Mouse (Mus musculus) spleen, adult 12 weeks (tissue): ENCODE measurements around the gene Nprl2.

ENCODE experiments used
- DNase-seq: peaks from one replicate; pipeline ENCODE4 v3.0.0; 2022; ENCODE audit warnings: low spot score

Gene Nprl2

DNA sequence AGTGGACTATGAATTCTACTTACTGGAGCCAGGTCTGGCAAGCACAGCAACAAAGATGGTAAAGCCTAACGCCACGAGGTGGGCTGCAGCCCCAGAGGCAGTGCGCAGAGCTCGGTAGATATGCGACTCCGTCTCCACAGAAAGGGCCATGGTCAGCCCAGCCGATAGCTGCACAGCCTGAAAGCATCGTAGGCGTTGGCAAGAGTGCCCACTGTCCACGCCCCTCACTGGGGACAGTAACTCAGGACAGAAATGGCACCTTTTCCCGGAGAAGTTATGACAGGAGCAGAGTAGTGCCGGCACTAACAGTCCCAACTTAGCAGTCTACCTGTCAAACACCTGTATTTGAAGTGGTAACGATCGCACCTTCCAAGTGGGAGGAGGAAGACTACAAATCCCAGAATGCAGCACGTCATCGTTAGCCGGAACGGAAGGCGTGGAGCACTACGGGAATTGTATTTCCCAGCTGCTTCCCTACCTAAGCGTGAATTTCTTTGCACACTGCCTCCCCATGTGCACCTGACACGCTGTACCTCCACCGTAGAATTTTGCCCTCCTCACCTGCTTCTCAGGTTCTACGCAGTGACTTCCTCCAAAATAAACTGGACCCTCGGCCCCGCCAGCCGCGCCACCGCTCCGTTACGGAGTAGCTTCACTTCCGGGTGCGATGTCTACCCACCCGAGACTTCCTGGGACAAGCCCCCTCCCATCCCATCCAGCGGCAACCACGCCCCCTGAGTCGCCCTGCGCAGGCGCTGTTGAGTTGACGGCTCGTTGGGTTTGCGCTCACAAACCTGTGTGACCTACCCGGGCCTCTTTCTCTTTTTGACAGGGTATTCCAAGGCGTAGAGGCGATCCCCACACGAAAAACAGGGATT lies at the start of gene Nprl2, which contains the start of gene Cyb561d2:
TSS of gene Nprl2 (plus strand) at position 753 of the 878 bp plus-strand sequence.
TSS of gene Cyb561d2 (minus strand) at position 720 of the 878 bp plus-strand sequence.
- peak; percentile 81 for DNase-seq

DNA sequence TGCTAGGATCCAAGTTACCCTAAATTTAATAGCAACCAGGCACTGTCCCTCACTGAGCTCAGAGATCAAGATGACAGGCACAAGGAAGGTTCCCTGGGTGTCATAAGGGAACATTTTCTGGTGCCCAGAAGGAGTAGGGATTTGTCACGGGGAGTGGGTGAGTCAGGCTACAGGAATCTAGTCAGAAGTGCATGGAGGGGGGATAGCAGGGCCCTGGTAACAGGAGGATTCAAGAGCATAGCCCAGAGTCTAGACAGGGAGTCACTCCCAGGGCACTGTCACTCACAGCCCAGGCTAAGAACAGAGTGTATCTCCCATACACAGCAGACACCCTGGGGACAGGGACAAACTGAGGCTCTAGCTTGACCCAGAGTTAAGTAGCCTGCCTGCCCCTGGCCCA lies 48.5 kb upstream of the Nprl2 start:
- no peak for DNase-seq

DNA sequence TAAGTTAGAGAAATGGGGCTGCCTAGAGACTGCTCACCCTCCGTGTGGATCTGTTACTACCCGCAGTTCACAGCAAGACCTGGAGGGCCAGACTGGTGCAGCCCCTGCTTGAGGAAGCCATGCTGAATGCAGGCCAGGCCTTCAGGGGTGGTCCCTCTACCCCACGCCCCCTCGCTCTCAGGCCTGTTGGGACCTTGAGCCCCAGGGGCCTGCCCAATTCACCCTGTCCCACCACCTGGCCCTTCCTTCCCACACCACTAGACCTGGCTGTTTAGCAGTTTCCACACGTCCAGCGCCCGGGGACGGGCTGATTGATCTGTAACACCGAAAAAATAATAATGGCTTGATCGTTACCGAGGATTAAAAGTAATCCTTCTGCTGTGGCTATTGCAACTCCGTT lies 47.8 kb upstream of the Nprl2 start:
- no peak for DNase-seq

DNA sequence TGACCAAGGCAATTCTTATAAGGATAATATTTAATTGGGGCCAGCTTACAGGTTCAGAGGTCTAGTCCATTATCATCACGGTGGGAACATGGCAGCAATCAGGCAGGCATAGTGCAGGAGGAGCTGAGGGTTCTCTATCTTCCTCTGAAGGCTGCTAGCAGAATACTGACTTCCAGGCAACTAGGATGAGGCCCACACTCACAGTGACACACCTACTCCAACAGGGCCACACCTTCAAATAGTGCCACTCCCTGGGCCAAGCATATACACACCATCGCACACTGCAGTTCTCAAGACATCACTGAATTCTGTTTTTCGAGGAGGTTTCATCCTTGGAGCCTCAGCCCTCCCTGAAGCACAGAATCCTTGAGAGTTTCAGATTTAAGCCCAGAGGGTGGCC lies 45.7 kb upstream of the Nprl2 start:
- no peak for DNase-seq

DNA sequence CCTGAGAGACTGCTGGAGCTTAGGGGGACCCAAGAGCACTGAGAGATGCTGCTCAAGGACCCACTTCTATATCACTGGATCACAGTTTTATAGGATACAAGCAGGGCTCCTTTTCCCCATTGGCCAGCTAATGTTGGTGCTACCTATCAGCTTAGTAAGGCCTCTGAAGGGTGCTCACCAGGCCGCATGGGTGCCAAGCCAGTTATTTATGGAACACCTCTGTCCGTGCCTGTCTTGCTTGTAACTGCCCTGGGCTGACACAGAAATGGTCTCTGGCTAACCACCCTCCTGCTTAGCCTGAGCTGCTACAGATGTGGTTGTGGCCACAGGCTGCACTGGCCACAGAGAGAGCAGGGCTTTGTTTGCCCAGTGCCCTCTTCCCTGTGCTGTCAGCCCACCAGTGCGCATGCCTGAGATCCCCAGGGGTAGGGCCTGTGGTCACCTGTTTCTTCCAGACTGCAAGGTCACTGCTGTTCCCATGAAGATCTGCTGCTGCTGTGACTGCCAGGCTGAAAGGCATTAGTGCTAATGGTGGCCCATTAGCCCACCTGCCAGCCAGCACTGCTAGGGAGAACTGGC lies 41.2 kb upstream of the Nprl2 start:
- DNase-seq: no peak

DNA sequence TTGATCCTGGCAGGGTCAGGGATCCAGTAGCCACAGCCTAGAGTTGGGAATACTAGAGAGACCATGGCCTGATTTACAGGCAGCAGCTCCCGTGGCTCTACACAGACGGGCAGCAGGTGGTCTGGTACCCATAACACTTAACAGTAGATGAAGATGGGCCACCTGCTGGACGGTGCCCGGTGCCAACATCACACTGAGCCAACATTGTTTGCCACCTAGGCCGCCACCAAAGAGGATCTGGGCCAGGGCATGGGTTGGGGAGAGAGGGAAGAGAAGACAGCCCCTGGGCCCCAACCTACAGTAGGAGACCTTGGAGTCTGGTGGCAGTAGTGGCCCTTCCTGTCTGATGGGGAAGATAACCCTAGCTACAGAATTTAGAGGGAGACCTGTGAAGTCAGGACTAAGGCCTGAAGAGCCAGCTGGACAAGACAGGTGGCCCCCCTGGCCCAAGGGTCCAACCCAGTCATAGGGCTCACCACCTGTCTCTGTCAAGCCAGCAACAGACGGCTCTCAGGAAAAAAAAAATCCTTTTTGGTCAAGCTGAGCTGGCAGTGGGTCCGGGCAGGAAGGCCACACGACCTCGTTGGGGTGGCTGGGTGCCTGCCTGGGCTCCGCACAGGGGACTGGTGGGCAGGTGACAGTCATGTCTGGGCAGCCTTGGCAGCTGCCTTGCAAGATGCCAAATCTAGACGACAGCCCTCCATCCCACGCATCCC lies 39.7 kb upstream of the Nprl2 start:
- no peak for DNase-seq

DNA sequence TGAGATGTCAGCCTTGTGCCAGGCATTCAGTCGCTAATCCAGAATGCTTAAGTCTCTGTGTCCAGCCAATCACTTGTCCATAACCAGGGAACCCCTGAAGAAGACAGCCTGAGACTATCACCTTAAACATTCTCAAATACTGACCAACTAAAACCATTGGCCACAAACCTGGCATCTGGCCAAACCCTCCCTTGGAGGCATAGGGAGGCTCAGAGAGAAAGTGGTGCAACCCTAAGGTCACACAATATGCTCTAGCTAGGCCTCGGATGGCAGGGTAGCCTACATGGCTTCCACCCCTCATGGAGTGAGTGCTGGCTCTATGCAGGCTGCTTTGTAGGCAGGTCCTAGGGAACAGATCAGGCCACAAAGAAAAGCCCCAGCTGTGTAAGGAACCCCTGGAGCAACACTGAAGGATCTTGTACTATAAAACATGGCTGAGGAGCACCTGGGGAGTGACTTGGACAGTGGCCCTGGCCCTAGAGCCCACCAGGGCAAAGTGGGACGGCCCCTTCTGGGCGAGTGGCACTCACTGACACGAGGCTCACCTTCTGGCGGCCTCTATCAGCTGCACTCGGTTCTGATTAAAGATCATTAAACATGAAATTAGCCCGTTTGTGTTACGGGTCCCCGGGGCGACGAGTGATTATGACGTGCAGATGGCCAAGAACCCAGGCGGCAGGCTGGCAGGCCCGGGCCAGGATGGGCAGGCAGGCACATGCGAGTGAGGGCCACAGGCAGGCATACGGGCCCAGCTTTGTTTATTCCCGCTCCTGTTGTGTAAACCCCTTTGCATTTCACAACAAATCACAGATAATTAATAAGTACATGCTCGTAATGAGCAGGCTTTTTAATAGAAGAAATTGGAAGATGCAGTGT lies 37.1 kb upstream of the Nprl2 start:
- DNase-seq: no peak

DNA sequence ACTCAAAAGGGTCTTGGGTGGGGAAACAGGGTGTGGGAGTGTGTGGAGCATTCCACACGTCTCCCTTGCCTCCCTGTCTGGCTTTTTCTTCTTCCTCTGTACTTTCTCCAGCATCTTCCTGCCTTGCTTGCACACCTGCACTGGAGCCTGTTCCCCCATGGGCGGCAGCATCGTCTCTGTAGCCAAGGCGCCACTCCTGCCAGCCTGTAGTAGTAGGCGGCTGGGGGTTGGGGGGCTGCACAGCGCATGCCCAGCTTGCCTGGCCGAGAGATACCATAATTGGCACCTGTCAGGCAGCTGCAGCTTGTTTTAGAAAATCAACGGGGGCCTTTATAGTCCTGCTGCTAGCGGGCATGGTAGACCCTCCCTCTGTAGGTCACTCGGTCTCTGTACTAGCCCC lies 33.8 kb upstream of the Nprl2 start:
- no peak for DNase-seq

DNA sequence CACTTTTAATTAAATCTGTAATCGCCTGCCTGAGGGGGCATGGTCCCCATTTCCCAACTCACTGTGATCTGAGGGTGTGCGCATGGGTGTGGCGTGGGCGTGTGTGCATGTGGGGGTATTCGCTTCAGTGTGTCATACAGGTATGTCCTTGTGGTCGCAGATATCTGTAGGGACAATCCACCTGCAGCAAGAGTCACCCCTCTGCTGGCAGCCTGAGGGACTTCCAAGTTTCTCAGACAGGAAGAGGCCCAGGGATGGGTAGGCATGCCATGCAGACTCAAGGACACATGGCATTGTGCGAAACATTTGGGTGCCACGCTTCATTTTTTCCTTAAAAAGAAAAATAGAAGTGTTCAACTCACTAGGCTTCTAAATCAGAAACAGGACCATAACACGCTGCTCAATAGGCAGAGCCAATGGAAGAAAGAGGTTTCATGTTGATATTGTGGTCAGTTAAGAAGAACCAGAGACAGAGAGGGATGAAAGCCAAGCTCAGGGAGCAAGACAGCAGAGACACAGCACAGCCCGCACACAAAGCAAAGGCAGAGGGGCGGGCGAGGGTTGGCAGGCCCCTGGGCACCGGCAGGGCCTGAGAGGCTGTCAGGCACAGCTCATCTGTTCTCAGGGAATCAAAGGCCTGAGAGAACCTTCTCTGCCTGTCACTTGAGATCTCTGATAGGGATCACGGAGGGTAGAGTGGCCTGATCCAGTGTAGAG lies 31.5 kb upstream of the Nprl2 start:
- DNase-seq: no peak

DNA sequence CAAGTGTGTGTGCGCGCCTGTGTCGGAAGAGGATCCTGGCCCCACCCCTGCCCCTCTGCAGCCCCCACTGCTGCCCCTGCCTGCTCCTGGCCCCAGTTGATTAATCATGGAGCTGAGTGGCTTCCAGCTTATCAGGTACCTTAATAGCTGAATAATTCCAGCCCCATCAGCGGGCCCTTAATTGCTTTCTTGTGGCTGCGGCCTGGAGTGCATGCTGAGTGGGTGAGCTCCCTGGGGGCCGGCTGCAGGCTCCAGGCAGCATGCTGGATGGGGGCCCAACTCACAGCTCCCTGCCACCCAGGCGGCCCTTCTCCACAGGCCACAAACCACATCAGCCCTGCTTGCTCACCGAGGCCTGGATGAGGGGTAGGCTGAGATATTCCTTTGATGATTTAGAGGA lies 30.6 kb upstream of the Nprl2 start:
- no peak for DNase-seq

DNA sequence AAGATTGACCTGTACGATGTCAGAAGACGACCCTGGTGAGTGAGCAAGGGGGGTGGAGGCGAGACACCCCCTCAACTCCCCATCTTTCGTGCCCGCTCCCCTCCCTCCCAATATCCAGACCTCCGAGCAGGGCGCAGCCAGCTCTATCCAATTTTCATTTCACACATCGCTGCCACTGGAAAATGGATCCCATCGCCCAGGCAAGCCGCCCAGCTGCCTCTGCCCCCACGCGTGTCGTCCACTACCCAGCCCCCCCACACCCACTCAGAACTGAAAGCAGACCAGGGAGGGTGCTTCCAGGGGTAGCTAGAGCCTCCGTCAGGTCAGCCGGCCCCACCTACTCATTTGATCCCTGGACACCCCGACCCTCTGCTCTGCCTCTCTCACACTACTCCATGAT lies 29.7 kb upstream of the Nprl2 start:
- DNase-seq: no peak

DNA sequence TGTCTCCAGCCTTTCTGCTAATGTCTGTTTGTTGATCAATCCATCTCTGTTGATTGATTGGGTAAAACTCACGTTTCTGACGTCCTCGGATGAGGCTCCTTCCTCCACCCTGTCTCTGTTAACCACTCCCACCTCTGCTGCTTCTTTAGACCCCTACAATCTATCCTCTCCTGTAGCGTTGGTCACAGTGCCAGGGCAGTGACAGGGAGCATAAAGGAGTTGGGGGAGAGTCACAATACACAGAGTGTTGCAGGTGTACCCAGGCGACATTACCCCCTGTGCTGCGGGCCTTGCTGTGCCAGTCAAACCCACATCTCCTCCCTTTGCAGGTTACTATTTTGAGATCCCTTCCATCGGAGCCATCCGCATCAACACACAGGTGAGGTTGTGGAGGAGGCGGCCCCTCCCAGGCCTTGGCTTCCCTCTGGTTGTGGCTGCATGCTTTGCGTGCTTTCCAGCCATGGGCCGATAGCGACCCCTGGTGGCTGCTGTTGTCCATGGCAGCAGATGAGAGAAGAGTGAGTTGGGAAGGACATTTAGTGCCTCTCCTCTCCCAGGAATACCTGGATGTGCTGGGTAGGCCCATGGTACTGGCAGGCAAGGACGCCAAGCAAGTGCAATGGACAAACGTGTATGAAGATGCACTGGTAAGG lies 27.6 kb upstream of the Nprl2 start:
- peak; percentile 58 for DNase-seq

DNA sequence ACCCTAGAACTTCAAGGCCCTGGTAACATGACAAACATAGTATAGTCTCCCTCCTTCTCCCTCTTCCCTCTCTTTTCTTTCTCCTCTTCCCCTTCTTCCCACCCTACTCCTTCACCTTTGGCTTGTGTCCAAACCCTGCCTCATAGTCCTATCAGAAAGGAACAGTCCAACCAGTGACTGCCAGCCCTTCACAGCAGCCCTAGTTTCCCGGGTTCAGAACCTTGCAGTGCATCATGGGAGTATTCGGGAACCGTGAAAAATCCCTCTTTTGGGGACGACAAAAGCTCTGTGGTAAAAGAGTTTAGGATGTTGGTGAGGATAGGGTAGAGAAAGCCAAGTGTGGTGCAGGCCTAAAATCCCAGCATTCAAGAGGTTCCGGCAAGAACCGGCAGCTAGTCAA lies 21.7 kb upstream of the Nprl2 start:
- no peak for DNase-seq

DNA sequence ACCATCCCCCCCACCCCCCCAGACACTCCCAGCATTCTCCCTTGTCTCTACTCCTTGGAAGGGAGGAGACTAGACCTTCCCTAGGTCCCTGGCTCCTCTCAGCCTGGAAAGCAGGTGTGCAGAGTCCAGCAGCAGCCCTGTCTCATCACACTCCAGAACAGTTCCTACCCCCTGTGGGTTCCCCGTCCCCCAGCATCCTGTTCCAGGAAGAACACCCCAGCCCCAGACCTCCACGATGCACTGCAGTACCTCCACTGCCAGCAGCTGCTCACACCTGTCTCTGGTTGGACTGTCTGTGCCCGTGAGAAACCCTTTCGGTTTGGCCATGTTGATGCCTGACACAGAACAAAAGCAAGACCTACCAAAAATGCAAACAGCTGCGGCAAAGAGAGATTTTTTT lies 20.8 kb upstream of the Nprl2 start:
- no peak for DNase-seq

DNA sequence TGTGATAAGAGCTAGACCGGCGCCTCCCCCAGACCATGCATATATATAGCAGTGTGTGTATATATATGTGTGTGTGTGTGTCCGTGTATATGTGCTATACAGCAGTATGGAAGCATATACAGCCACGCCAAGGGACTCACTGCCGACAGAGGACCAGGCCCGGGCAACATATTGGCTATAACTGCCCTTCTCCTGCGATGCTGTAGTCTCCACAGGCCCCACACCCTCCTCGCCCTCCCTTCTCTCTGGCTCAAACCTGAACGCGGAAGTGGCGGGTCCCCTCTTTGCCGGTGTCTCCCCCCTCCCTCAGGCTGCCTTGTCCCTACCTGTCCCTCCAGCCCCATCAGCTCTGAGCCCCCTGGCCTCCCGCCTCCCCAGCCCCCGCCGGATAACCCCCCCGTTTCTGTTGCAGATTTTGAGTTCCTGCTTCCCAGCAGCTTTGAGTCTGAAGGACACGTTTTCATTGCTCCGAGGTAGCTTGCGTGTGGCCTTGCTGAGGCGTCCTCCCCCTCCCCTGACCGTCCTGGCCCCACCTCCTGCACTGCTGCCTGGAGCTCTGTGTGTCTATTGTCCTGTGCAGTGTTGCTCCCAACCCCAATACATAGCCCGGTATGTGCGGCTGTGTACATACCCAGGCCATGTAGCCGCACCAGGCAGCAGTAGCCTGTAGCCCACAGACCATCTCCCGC lies 20.2 kb upstream of the Nprl2 start:
- DNase-seq: no peak

DNA sequence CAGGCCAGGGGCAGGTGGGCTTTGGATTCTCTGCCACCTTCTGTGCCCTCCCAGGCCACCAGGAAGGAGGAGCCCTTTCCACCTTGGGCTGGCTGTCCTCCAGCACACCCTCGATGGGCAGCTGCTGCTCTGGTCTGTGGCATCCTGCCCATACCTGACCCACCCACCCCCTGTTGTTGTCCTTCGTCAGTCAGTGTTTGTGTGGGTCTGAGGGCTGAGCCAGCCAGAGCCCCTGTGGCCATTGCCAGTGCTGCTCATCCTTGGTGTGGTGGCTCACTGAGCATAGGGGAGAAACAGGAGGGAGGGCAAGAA lies 19.7 kb upstream of the Nprl2 start:
- no peak for DNase-seq

DNA sequence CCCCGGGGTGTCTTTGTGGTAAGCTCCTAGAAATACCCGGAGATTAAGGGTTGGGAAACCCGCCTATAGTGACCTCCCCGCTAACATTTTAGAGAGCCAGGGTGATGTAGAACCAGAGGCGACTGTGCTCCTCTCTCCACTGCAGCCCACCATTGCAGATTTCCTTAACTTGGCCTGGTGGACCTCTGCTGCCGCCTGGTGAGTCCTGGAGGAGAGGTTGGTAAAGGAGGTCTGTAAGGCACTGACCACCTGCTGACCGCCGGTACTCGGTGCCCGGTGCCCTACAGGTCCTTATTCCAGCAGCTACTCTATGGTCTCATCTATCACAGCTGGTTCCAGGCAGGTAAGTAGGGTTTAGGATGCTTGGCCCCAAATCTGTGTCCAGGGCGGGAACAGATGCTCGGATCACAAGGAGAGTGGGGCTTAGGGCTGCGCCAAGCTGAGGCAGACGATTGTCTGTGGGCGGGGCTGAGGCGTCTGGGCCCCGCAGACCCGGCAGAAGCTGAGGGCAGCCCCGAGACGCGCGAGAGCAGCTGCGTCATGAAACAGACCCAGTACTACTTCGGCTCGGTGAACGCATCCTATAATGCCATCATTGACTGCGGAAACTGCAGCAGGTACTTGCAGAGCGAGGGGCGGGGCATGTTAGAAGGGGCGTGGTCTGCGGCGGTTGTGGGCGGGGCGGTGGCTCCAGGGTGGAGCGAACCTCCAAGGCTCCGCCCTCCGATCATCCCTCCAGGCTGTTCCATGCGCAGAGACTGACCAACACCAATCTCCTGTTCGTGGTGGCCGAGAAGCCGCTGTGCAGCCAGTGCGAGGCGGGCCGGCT lies 15.6 kb upstream of the Nprl2 start:
- peak; percentile 69 for DNase-seq

DNA sequence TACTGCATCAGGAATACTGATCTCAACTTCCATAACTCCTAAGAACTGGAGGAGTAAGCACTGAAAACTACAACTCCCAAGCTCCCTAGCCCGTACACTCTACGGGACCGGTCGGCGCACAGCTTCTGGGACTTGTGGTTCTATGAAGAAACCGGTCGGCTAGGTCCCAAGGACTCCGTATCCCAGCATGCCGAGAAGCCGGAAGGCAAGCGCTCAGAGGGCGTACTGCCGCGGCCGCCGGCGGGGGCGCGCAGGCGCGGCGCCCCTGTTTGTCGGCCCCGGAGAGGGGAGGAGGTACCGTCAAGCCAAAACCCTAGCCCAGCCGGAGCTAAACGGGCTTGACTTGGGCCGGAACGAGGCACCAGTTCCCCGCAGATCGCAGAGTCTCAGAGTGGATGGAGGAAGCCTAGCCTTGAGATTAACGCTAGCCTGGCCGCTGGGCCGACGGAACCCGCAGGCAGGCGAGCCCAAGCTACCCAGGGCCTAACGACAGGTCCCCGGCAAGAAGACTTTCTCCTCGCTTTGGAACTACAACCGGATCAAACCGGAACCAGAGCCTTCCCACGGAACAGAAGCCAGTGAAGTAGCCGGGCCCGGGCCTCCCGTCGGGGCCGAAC lies 8.1 kb upstream of the Nprl2 start, which contains the start of gene Tmem115:
TSS of gene Tmem115 (plus strand) at position 155 of the 617 bp plus-strand sequence.
- peak; percentile 78 for DNase-seq
